20 mouse cellular contexts compared by ENCODE assay signal in genomic region chr2:48689098-48689497, GRCm38 (mm10).
"Had no signal": no experiment of that assay in that cellular context is flagged by ENCODE, and none has a peak within 500 bp of the region (broad histone marks: within the 10 kb centered on the region; RNA-seq: fewer than 3 reads in every experiment).

No protein-coding gene starts in this region.

- H3K4me3 ChIP-seq: limb, embryonic 12.5 days; limb, embryonic 15.5 days; liver, embryonic 13.5 days; neural tube, embryonic 12.5 days; neural tube, embryonic 15.5 days had no signal

- H3K27ac ChIP-seq: kidney, postnatal 0 days; limb, embryonic 12.5 days; limb, embryonic 15.5 days; liver, embryonic 13.5 days; neural tube, embryonic 12.5 days; neural tube, embryonic 15.5 days; stomach, postnatal 0 days had no signal

- H3K36me3 ChIP-seq: limb, embryonic 12.5 days; limb, embryonic 15.5 days; liver, embryonic 13.5 days; neural tube, embryonic 12.5 days; neural tube, embryonic 15.5 days had no signal

- H3K4me2 ChIP-seq: limb, embryonic 12.5 days; limb, embryonic 15.5 days; liver, embryonic 13.5 days; midbrain, embryonic 11.5 days; neural tube, embryonic 12.5 days; neural tube, embryonic 15.5 days had no signal

- DNase-seq: kidney, adult 18-20 months; kidney, postnatal 36 days; left cerebral cortex, postnatal 4 days; liver, embryonic 13.5 days; lung, adult 2 months; lung, postnatal 14 days; lung, postnatal 4 days; midbrain, embryonic 14.5 days; right cerebral cortex, adult 18-20 months; right cerebral cortex, postnatal 14 days; right cerebral cortex, postnatal 4 days; thymus, adult 2 months; thymus, postnatal 14 days had no signal

- H3K27me3 ChIP-seq: limb, embryonic 12.5 days; limb, embryonic 15.5 days; liver, embryonic 13.5 days; neural tube, embryonic 12.5 days; neural tube, embryonic 15.5 days had no signal

- H3K9me3 ChIP-seq: limb, embryonic 12.5 days; limb, embryonic 15.5 days; liver, embryonic 13.5 days; neural tube, embryonic 12.5 days; neural tube, embryonic 15.5 days had no signal

- H3K4me1 ChIP-seq: limb, embryonic 12.5 days; limb, embryonic 15.5 days; liver, embryonic 13.5 days; neural tube, embryonic 12.5 days; neural tube, embryonic 15.5 days had no signal

- H3K9ac ChIP-seq: limb, embryonic 12.5 days; limb, embryonic 15.5 days; liver, embryonic 13.5 days; neural tube, embryonic 12.5 days; neural tube, embryonic 15.5 days had no signal
